Mouse (Mus musculus) intestine, postnatal 0 days (tissue): ENCODE results near the gene Axdnd1. TPM values are rescaled to one million over a fixed set of nuclear protein-coding genes. Genes with fewer than 3 reads are reported as not detected.

ENCODE experiments used
- ATAC-seq: fragments of 200-750 bp; cut with Nextera tagmentation; 2 replicates; pipeline ENCODE4 v1.8.0; 2017; ENCODE audit warnings: mild to moderate bottlenecking, moderate TSS enrichment, moderate library complexity
- H3K27ac ChIP-seq: fragments of 300-500 bp; sonication (generic); 2 replicates; pipeline ENCODE4 v1.5.1; 2014; ENCODE audit warnings: mild to moderate bottlenecking, low read depth, low read length, moderate library complexity
- H3K27me3 ChIP-seq: fragments of 300-500 bp; sonication (generic); replicated peaks from 2 replicates; pipeline ENCODE4 v1.6.1; 2014; ENCODE audit warnings: low read length, mixed read lengths; ENCODE audit not compliant: control insufficient read depth, insufficient read depth
- H3K36me3 ChIP-seq: fragments of 300-500 bp; sonication (generic); 2 replicates; pipeline ENCODE4 v1.6.1; 2014; ENCODE audit warnings: mild to moderate bottlenecking, moderate library complexity; ENCODE audit not compliant: control insufficient read depth, insufficient read depth
- H3K4me1 ChIP-seq: fragments of 300-500 bp; sonication (generic); replicated peaks from 2 replicates; pipeline ENCODE4 v1.6.1; 2014; ENCODE audit warnings: antibody characterized with exemption, low read length, mixed read lengths; ENCODE audit not compliant: control insufficient read depth, insufficient read depth
- H3K4me2 ChIP-seq: fragments of 300-500 bp; sonication (generic); replicated peaks from 2 replicates; pipeline ENCODE4 v1.6.1; 2014; ENCODE audit warnings: low read depth, mild to moderate bottlenecking, moderate library complexity
- H3K4me3 ChIP-seq: fragments of 300-500 bp; sonication (generic); 2 replicates; pipeline ENCODE4 v1.5.1; 2014; ENCODE audit warnings: low read depth, low read length
- H3K9ac ChIP-seq: fragments of 300-500 bp; sonication (generic); 2 replicates; pipeline ENCODE4 v1.6.1; 2014; ENCODE audit warnings: mild to moderate bottlenecking, low read depth, low read length
- H3K9me3 ChIP-seq: fragments of 300-500 bp; sonication (generic); 2 replicates; pipeline ENCODE4 v1.6.1; 2016; ENCODE audit warnings: mixed run types; ENCODE audit not compliant: control insufficient read depth
- CTCF ChIP-seq: sonication (generic); IDR thresholded peaks from 2 replicates; pipeline ENCODE4 v1.5.1; 2016; ENCODE audit warnings: low read depth, mild to moderate bottlenecking, control low read depth, antibody characterized with exemption, moderate library complexity
- WGBS: fragments of 180-500 bp; shearing (Covaris S2); extraction: QIAGEN DNeasy Blood & Tissue Kit; methylation state at CpG from one replicate; pipeline ENCODE4 v1.1.7; 2014; 5-methylcytosine and 5-hydroxymethylcytosine counted together
- polyA plus RNA-seq: library from polyadenylated mRNA; unstranded; fragments of >200 nt; fragmentation: Nextera tagmentation; extraction: Ambion mirVana; gene quantifications from 2 replicates; pipeline ENCODE4 v1.2.1, GENCODE M21; 2015

The Axdnd1 gene
- polyA plus RNA-seq, 1 experiment from 2014 or later = not detected

DNA sequence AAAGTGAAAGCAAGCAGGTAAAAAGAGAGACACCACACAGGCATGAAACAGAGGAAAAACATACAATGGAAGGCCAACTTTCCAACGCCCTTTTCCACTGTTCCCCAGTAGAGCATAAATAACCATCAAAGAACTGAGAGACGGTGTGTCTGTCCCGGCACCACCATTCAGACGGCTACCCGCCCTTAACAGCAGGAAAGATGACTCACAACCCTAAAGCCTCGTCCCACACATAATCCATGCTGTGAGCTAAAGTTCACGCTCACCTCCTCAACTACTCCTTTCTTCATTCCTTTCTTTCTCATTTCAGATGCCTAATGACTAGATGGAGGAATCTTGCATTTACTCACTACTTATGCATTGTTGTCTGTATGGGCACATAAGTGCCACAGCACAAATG, 33.4 kb upstream of the Axdnd1 start:
- Histone ChIP-seq H3K4me1 (peaks cover 11% of the 10 kb centered on the region), H3K36me3 (peaks cover 14% of the 10 kb centered on the region), H3K4me2 (no peak overlapping the region; the same call in 1 of the 2 replicates), H3K27me3 (no peaks in the 10 kb centered on the region), H3K9ac (no peak overlapping the region), H3K27ac (no peak overlapping the region), H3K4me3 (no peak overlapping the region), H3K9me3 (no peaks in the 10 kb centered on the region)
- peak; percentile 39; the same call in 1 of the 2 replicates for ATAC-seq
- WGBS = 23% methylated on average over 7 of the region's 7 CpGs
- TF ChIP-seq CTCF = no peak

DNA sequence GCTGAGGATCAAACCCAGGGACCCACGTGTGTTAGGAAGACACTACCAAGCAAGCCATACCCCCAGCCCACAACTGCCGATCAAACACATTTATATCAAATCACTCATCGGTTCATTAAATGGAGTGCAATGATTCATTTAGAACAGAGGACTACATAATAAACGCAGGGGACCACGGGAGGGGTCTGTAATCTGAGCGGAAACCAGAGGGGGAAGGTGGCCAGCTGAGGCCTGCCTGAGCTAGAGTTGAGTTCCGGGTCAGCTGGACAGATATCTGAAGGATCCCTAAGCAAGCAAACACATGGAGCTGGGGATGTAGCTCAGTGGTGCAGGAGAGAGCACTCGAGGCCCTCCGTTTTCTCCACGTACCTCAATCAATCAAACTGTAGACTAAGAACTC, 32.9 kb upstream of the Axdnd1 start:
- H3K9me3 ChIP-seq = no peaks in the 10 kb centered on the region
- no peak overlapping the region for H3K27ac ChIP-seq
- H3K27me3 ChIP-seq = no peaks in the 10 kb centered on the region
- H3K4me3 ChIP-seq = no peak overlapping the region
- TF ChIP-seq CTCF = no peak
- peaks cover 14% of the 10 kb centered on the region for H3K36me3 ChIP-seq
- no peak overlapping the region for H3K9ac ChIP-seq
- WGBS = 78% methylated on average over 10 of the region's 10 CpGs
- no peak overlapping the region; the same call in 1 of the 2 replicates for H3K4me2 ChIP-seq
- no peak for ATAC-seq
- H3K4me1 ChIP-seq = peaks cover 9% of the 10 kb centered on the region

DNA sequence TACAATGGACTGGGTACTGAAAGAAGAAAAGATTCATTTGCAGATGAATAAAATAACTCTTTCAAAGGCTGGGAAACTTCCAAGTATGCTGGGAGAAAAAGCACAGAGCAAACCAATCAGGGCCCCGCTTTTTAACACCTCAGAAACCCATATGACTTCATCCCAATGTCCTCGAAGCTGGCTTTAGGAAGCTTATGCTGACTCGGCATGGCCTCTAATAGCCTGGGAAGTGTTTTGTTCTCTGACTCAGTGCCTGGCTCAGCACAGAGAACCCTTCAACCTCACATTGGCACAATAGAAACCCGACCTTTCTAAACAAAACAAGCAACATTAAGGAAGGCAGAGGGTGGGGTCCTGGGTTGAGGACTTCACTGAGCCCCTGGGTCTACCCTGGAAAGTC, 29.5 kb upstream of the Axdnd1 start:
- Histone ChIP-seq H3K4me2 (no peak overlapping the region), H3K9ac (no peak overlapping the region), H3K27me3 (no peaks in the 10 kb centered on the region), H3K36me3 (peaks cover 10% of the 10 kb centered on the region), H3K9me3 (no peaks in the 10 kb centered on the region), H3K4me3 (no peak overlapping the region), H3K27ac (no peak overlapping the region), H3K4me1 (peaks cover 8% of the 10 kb centered on the region)
- TF ChIP-seq CTCF = no peak
- ATAC-seq = no peak
- WGBS = 48% methylated on average over 4 of the region's 4 CpGs

DNA sequence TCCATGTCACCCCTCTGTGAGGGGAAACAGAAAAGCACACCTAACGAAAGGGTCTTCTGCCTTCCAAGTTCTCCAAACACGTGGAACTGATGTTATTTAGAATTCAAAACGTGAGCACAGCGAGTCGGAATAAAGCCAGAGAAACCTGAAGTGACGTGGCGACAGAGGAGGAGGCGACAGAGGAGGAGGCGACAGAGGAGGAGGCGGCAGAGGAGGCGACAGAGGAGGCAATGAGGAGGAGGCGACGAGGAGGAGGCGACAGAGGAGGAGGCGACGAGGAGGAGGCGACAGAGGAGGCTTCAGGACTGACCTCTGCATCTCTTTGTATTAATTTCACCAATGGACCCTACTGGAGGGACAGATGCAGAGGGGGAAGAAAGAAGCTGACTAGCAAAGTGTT, 28.7 kb upstream of the Axdnd1 start:
- H3K4me2 ChIP-seq = no peak overlapping the region
- no peak for ATAC-seq

DNA sequence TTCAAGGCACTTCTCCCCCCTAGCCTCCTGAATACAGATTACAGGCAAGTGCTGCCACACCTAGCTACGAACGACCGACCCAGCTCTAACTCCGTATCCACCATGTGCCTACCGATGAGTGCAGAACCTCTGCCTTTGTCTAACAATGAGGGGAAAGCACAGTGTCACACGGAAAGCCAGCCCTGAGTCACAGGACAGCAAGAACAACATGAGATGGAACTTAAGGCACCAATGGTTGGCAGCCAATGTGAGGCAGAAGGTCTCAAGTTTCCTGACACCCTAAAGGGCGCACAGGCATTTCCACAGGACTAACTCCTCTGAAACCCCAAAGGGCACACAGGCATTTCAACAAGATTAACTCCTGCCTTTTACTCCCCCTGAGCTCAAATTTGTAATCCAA, 28.1 kb upstream of the Axdnd1 start:
- peaks cover 13% of the 10 kb centered on the region for H3K36me3 ChIP-seq
- H3K27ac ChIP-seq = no peak overlapping the region
- ATAC-seq = no peak
- 81% methylated on average over 7 of the region's 7 CpGs for WGBS
- no peaks in the 10 kb centered on the region for H3K9me3 ChIP-seq
- H3K4me3 ChIP-seq = no peak overlapping the region
- TF ChIP-seq CTCF = no peak
- no peaks in the 10 kb centered on the region for H3K4me1 ChIP-seq
- no peak overlapping the region for H3K4me2 ChIP-seq
- no peaks in the 10 kb centered on the region for H3K27me3 ChIP-seq
- H3K9ac ChIP-seq = no peak overlapping the region

More for the DNA sequence above, 28.7 kb upstream of the Axdnd1 start:
- Histone ChIP-seq H3K27ac (no peak overlapping the region), H3K36me3 (peaks cover 17% of the 10 kb centered on the region), H3K9ac (no peak overlapping the region), H3K27me3 (no peaks in the 10 kb centered on the region), H3K4me1 (peaks cover under 1% of the 10 kb centered on the region; the same call in 1 of the 2 replicates), H3K4me3 (no peak overlapping the region), H3K9me3 (no peaks in the 10 kb centered on the region)
- WGBS = 88% methylated on average over 17 of the region's 17 CpGs
- TF ChIP-seq CTCF = no peak

DNA sequence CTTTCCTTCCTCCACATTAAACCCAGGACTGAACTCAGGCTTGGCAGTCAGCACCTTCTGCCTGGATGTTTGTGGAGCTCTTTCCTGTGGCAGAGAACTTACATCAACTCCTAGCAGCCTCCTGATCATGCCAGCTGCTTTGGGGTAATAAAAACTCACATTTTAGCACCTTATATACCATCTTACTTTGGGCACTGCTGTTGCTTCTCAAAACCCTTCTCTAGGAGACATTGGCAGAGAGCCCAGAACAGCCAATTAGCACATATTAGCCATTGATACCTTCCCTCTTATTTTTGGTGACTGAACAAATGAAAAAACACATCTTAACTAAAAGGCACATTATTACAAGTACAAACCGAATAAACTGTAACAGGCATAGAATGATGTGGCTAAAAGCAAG, 24.1 kb upstream of the Axdnd1 start:
- no peak for TF ChIP-seq CTCF
- Histone ChIP-seq H3K4me1 (no peaks in the 10 kb centered on the region), H3K4me3 (no peak overlapping the region), H3K4me2 (no peak overlapping the region), H3K27me3 (no peaks in the 10 kb centered on the region), H3K9ac (no peak overlapping the region), H3K9me3 (no peaks in the 10 kb centered on the region), H3K27ac (no peak overlapping the region), H3K36me3 (peaks cover 32% of the 10 kb centered on the region)
- no peak for ATAC-seq
- WGBS = 98% methylated on average over 1 of the region's 1 CpGs

DNA sequence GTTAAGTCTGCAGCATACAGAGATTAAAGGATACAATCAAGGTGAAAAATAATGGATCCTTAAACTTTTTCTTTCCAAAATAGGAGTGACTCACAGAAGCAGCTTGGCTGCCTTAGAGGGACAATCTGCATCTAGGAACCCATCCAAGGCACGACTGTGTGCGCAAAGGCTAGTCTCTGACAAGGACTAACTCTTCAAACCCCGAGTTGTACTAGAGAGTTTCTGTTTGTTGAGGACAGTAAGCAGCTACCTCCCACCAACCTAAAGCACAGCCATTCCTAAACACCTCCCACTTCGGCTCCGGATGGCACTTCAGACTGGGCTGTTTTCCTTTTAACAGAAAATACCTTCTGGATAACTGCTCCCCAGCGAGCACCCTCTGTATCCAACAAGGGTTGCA, 21.8 kb upstream of the Axdnd1 start:
- Histone ChIP-seq H3K9me3 (no peaks in the 10 kb centered on the region), H3K4me1 (no peaks in the 10 kb centered on the region), H3K9ac (no peak overlapping the region), H3K4me2 (no peak overlapping the region), H3K27ac (no peak overlapping the region), H3K27me3 (no peaks in the 10 kb centered on the region), H3K4me3 (no peak overlapping the region), H3K36me3 (peaks cover 53% of the 10 kb centered on the region)
- TF ChIP-seq CTCF = no peak
- ATAC-seq = no peak
- 85% methylated on average over 6 of the region's 6 CpGs for WGBS
